Mouse (Mus musculus): ENCODE data around the gene Nipa1. TPM values are rescaled to one million over a fixed set of nuclear protein-coding genes. Genes with fewer than 3 reads are reported as not detected.

Nipa1 gene
- 1.7 and 2.0 TPM in 2 replicates for polyA plus RNA-seq (2012; rRNA removed)

GRCm38 (mm10) chr7:56019930-56020253 lies at the start of gene Nipa1:
TSS of gene Nipa1 (minus strand) at chr7:56019954.

DNA sequence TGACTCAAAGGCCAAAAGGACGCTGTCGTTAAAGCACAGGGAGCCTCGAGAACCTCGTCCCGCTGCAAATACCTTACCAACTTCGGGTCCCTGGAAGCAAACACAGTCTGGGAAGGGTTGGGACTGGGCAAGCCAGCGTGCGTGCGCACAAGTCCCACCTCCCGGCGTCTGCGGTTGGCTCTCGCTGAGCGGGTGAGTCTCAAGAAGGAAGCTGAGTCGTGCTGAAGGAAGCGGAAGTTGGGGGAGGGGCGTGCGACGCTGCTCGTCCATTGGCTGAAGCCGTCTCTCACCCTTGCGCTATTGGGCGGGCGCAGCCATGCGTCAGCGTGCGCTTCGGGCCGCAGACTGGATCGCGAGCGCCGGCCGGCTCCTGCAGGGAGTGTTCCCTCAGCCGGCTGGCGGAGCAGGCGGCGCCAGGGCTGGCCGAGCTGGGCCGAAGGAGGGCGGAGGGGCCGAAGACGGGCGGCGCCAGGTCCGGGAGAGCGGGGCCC lies 30.1 kb upstream of the Nipa1 start, which contains the start of gene Herc2:
Gene Herc2, plus strand, starts transcription at position 366 of the 491 bp plus-strand sequence.

DNA sequence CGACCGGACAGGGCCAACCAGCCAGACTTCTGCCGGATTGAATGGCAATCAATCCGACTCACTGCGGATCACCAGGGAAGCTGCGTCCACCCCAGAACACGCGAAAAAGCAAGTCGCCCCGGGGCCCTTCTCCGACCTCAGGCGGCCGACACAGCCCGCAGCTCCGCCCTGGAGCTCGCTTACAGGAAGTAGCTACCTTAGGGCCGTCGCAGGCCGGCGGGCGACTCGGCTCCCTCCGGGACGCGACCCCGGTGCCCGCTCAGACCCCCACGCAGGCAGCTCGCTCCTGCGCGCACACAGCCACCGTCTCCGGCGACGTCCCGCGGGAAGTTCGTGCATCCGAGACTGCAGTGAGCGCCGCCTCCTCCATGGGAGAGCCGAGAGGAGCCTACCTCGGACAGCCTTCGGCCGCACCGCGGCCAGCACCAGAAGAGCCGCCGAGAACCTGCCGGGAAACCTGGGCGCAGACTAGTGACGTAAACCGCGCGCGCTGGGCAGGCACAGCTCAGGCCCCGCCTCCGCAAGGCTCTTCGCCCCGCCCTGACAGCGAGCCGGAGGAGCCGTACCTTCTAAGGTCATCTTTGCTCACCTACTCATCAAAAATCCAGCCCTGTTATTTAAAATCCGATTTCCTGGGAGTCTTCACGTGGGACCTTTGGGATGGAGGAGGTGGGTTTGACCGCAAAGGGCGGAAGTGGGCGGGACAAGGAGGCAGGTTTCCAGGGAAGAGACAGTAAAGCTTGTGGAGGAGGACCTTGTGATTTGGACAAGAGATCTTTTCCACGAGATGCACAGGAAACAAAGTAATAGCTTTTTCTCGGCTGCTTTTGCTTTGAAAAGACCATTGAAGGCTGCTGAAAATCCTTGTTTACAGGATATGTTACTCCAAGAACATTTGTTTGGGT lies 57.5 kb downstream of the Nipa1 start, which contains the start of gene Nipa2:
Gene Nipa2, minus strand, starts transcription at position 473 of the 905 bp plus-strand sequence.

Other genes starting within 250 kb of the Nipa1 start
- 0.38 and 1.1 TPM in 2 replicates for gene Tubgcp5, start 225.8 kb downstream of the Nipa1 start, polyA plus RNA-seq (2012; rRNA removed)
- 15.8 and 22.6 TPM in 2 replicates for gene Cyfip1, start 178.2 kb downstream of the Nipa1 start, polyA plus RNA-seq (2012; rRNA removed)
- gene Nipa2, start 57.5 kb downstream of the Nipa1 start, polyA plus RNA-seq (2012; rRNA removed), result 9.6 and 28.3 TPM in 2 replicates
- 6.2 and 8.0 TPM in 2 replicates for gene Herc2, start 30.2 kb upstream of the Nipa1 start, polyA plus RNA-seq (2012; rRNA removed)
- not detected in 2 replicates for gene Oca2, start 219.8 kb upstream of the Nipa1 start, polyA plus RNA-seq (2012; rRNA removed)